Mouse (Mus musculus) liver, adult (tissue): ENCODE data around the gene Cryl1.

ENCODE experiments used
- GATA4 ChIP-seq: IDR thresholded peaks from 2 replicates; pipeline ENCODE4 v1.6.1; 2014; ENCODE audit warnings: mild to moderate bottlenecking, low read length; ENCODE audit not compliant: insufficient replicate concordance

The Cryl1 gene

DNA sequence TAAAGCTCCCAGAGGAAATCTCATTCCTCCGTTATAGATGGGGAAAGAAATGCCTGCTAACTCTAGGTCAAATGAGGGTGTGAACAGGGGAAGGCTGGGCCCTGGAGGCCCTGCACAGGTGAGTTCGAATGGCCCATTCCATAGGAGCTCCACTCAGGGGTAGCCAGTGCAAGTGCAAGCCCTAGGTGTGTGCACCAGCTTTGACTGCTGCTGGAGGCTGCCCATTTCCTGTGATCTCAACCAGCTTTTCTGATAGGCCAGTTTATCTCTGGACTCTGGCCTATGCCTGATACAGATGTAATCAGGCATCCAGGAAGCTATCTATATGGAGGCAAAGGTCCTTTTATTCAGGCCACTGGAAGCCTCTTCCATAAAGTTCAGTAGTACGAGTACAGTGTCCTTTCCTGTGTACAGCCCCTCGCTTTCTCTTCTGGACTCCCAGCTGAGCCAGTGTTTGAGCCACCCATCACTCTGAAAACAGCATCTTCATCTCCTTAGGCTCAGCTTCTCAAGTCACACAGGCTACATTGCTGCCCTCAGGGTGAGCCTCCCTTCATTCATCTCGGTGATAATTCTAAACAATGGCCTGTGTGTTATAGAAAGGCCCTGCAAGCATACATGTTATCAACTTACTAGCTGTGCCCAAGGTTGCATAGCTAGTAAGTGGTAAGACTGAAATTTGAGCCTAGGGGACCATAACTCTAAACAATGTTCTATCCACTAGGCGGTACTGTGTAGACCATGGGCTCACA, 167.9 kb downstream of the Cryl1 start:
- TF ChIP-seq GATA4: no peak
